In the genomic region with DNA sequence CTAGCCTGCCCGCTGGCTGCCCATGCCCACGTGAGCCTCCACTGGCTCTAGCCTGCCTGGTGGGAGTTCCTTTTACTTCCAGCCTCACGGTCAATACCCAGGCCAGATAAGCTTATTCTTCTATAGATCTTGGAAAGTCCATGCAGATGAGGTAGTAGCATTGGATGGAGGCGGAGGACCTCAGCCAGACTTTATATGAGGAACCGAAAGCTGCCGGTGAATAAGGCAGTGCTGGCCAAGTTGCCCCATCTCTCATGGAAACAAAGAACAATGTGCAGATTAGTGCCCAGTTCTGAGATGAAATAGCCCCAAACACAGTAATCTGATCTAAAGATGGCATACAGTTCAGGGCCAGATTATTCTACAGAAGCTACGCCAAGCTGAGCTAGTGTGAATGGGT, we compare ENCODE assay signal across 14 mouse cellular contexts.
"Had no signal": no experiment of that assay in that cellular context is flagged by ENCODE, and none has a peak within 500 bp of the region (broad histone marks: within the 10 kb centered on the region; RNA-seq: fewer than 3 reads in every experiment).

No protein-coding gene starts in this region.

- H3K4me3 ChIP-seq: kidney, embryonic 15.5 days; liver, embryonic 13.5 days; megakaryocyte, embryonic 14.5 days; midbrain, embryonic 10.5 days; midbrain, embryonic 13.5 days; myocyte had no signal

- H3K9ac ChIP-seq: kidney, embryonic 15.5 days; liver, embryonic 13.5 days; midbrain, embryonic 13.5 days had no signal

- H3K4me2 ChIP-seq: kidney, embryonic 15.5 days; liver, embryonic 13.5 days; midbrain, embryonic 13.5 days had no signal

- H3K4me1 ChIP-seq: liver, embryonic 13.5 days; megakaryocyte, embryonic 14.5 days had no signal

- ATAC-seq: midbrain, embryonic 13.5 days; midbrain, embryonic 16.5 days had no signal

- H3K36me3 ChIP-seq: kidney, embryonic 15.5 days; liver, embryonic 13.5 days; midbrain, embryonic 10.5 days; midbrain, embryonic 13.5 days had no signal

- H3K27me3 ChIP-seq: kidney, embryonic 15.5 days; liver, embryonic 13.5 days; midbrain, embryonic 13.5 days had no signal

- H3K27ac ChIP-seq: kidney, embryonic 15.5 days; liver, embryonic 13.5 days; macrophage; midbrain, embryonic 10.5 days; midbrain, embryonic 13.5 days had no signal

- H3K9me3 ChIP-seq: kidney, embryonic 15.5 days; liver, embryonic 13.5 days; megakaryocyte, embryonic 14.5 days; midbrain, embryonic 10.5 days; midbrain, embryonic 13.5 days had no signal

- DNase-seq: kidney, adult 8-10 months; kidney, postnatal 10 days; kidney, postnatal 36 days; liver, embryonic 13.5 days; lung, adult 2 months; thymus, adult 18-20 months; thymus, postnatal 36 days had no signal
